Comparison of ENCODE assay signal across 8 mouse cellular contexts in genomic region chrX:10484872-10485569, GRCm38 (mm10). TPM values are rescaled to one million over a fixed set of nuclear protein-coding genes. Genes with fewer than 3 reads are reported as not detected.
DNase-seq lines count a peak whose midpoint lies in the region; ATAC-seq lines count a peak whose summit lies in the region.

Gene Tspan7 (plus strand): TSS chrX:10485158.

- H3K9me3 ChIP-seq in neural tube, embryonic 15.5 days (replicated peaks), result no peaks in the 10 kb centered on the region

- intact Hi-C loops in heart, postnatal 25 days (cut with DNase I), result loop anchor here (5.0 to 10.0 kb wide), 2 partner anchors 230 to 268 kb away; partner anchors contain the start of genes Otc and Rpgr

- peak within 1 kb of the TSS; percentile 52 for H3K4me2 ChIP-seq in neural tube, embryonic 15.5 days

- DNase-seq in MN1 (ENCODE audit: low spot score), result peak; percentile 58
- DNase-seq in cerebellum, adult 8-10 months, result peak; percentile 63
- peak; percentile 9 for DNase-seq in heart, postnatal 25 days (ENCODE audit: low spot score)
- DNase-seq in large intestine, adult 2 months (ENCODE audit: low read depth, low spot score), result no peak
- DNase-seq in lung, adult 18-20 months, result peak; percentile 23 to 34
- DNase-seq in thymus, postnatal 25 days, result peak; percentile 37

- no peaks in the 10 kb centered on the region for H3K27me3 ChIP-seq in neural tube, embryonic 15.5 days (replicated peaks)

- no peaks in the 10 kb centered on the region; the same call in 1 of the 2 replicates for H3K4me1 ChIP-seq in neural tube, embryonic 15.5 days

- 12% methylated on average over 40 of the region's 41 CpGs for WGBS in large intestine, adult 2 months
- WGBS in neural tube, embryonic 15.5 days, result 18% methylated on average over 23 of the region's 41 CpGs

- ATAC-seq in frontal cortex, adult (ENCODE audit: low TSS enrichment), result peak; percentile 60
- ATAC-seq in neural tube, embryonic 15.5 days (ENCODE audit: low FRiP score), result peak; percentile 86

- peak within 1 kb of the TSS; percentile 82 for H3K27ac ChIP-seq in neural tube, embryonic 15.5 days (replicated peaks)

- H3K4me3 ChIP-seq in neural tube, embryonic 15.5 days (replicated peaks), result peak within 1 kb of the TSS; percentile 53

- H3K9ac ChIP-seq in neural tube, embryonic 15.5 days (replicated peaks), result peak within 1 kb of the TSS; percentile 60

- H3K36me3 ChIP-seq in neural tube, embryonic 15.5 days, result no peaks in the 10 kb centered on the region

RNA-seq across cellular contexts. Expression of gene Tspan7, which starts in this region (rescaled TPM):
- 100 to 1,000 TPM; 107 to 111 TPM for total RNA-seq in heart, postnatal 25 days (2021)
- 88.7 and 102 TPM in 2 replicates for polyA plus RNA-seq in large intestine, adult 2 months (2012; rRNA removed)
- 451 and 492 TPM in 2 replicates for polyA plus RNA-seq in neural tube, embryonic 15.5 days (2015; fragmentation: Nextera tagmentation; extraction: Ambion mirVana)
